Mouse (Mus musculus) layer of hippocampus, adult 18-20 months (tissue): ENCODE results near the gene Plxnd1. TPM values are rescaled to one million over a fixed set of nuclear protein-coding genes. Genes with fewer than 3 reads are reported as not detected.
A peak's percentile ranks its signal among the peaks of the same experiment; 100 is the strongest.

Experiments used
- DNase-seq, 2 experiments: peaks; one replicate each; pipeline ENCODE4 v3.0.0; 2022; ENCODE audit warnings: low spot score in 2 of 2
- total RNA-seq, 2 experiments: library from RNA; stranded (reverse); gene quantifications; 2 replicates each; pipeline ENCODE4 v1.2.3; 2021

Gene Plxnd1
- total RNA-seq, 2 experiments from 2014 or later = 22.0 to 23.0 TPM

DNA sequence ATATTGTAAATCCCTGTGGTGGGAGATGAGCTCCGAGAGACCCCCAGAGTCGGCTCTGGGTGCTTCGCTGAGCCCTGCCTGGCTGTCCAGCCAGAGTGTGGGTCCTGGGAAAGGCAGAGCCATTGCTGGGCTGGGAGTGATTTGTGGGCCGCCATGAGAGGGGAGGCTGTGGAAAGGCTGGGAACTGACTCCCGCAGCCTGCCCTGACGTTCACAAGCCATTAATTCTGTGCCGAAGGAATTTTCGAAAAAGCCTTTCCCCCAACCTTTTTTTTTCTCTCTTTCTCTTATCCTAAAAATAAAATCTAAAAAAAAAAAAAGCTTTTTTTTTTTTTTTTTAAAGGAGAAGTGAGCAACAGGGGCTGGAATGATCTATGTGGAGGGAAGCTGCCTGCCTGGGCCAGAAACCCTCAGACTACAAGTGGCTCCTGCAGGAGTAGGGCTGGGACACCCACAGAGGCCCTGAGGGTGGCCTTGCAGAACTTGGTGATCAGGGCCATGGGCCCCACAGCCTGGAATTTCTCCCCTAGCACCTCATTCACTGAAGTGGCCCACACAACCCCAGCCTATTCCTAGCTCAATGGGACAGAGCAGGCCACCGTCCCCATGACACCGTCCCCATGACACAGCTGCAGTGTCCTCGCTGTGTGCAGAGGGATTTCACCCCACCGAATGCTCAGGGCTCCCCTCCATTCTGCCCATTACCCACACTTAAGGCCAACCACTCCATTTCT lies 11.3 kb downstream of the Plxnd1 start:
- DNase-seq = no peak

DNA sequence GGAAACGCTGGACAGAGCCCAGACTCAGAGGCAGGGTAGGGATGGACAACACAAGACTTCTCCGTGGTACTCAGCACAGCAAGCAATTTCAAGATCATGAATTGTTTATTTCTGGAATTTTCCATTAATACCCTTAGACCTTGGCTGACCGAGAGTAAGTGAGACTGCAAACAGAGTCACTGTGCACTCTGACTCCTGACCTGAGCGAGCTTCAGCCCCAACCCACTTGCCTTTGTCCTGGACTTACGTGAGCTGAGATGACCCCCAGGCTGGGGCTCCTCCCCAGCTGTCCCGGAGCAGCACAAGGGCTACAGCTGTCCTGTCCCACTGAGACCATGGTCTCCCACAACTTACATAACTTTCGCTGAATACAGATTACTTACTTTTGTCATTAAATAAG lies 11.9 kb downstream of the Plxnd1 start:
- no peak for DNase-seq

DNA sequence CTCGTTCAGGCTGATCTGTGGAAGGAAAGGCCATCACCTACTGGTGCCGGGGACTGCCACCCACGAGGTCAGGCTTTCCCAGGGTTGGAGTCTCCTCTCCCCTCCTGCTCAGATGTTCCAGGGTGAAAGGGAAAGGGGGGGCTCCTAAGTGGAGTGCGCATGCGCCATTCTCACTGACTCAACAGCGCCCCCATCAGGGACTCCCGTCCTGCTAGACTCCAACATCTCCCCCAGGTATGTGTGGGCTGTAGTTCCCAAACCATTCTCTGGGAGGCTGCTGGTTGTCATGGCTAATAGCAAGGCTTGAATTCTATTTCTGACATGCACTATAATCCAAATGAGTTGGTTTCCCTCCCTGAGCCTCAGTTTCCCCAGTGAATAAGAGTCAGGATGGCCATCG lies 16.2 kb downstream of the Plxnd1 start:
- DNase-seq = no peak

DNA sequence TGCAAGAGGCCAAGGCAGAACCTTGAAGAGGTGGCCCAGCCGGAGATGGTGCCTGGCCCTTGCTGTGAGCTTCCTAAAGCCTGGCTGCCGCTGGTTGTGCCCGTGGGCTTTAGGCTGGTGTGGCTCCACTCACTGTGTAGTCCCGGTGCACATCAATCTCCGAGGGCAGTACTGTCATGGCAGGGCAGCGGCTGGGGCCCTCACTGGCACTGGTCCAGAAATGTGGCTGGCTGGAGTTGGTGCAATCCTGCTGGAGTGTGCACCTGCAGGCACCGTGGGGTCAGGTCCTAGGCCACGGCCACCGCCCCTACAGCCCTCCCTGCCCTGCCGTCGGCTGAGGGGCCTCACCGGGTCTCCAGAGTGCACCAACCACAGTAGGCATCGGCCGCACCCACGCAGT lies 17.0 kb downstream of the Plxnd1 start:
- DNase-seq = no peak

DNA sequence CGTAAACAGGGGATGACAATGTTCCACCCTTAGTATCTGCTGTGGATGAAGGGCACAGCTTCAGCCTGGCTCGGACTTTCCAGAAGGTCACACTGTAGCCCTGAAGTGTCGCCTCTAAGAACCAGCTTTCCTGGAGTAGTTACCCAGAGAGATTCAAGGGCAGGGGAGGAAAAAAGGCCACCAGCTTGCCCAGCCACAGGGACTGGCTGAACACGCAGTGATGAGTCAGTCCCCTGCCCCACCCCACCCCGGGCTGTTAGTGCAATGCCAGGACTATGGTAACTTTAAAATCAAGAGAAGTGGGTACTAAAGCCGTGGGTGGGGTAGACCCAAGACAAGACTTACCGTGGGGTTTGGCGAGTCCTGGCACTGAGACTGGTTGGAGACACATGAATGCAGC lies 19.2 kb downstream of the Plxnd1 start:
- no peak for DNase-seq

DNA sequence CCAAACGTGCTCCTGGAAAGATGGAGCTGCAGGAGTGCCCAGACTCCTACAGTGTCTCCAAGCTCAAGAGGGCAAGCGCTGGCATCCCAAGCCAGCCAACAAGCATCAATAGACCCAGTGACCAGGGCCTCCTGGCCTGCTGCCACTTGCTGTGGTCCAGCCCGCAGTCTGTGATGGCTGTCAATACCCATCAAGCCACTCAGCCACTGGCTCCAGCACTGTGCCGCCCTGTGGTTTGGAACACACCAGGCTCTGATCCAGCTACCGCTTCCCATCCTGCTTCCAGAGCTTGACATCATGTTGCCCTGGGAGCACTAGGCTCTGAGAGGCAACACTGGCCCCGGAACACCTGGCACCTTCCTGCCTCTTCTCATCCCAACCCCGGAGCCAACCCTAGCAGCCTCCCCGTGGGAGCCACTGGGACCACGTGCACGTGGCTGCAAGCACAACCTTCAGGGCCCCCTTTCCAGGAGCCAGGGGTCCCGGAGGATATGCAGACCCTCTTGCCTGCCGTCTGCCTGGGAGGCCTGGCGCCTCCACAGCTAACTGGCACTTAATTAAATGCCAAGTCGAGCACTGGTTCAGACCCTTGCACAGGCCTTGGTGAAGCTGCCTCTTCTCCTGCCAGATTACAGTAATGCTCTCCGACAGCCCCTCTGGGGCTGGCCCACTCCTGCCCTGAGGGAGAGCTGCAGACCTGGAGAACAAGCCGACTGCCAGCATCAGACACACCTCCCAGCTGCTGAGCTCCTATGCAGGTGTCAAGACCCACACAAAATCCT lies 20.7 kb downstream of the Plxnd1 start:
- peak in 1 of 2 experiments; percentile 62 for DNase-seq

DNA sequence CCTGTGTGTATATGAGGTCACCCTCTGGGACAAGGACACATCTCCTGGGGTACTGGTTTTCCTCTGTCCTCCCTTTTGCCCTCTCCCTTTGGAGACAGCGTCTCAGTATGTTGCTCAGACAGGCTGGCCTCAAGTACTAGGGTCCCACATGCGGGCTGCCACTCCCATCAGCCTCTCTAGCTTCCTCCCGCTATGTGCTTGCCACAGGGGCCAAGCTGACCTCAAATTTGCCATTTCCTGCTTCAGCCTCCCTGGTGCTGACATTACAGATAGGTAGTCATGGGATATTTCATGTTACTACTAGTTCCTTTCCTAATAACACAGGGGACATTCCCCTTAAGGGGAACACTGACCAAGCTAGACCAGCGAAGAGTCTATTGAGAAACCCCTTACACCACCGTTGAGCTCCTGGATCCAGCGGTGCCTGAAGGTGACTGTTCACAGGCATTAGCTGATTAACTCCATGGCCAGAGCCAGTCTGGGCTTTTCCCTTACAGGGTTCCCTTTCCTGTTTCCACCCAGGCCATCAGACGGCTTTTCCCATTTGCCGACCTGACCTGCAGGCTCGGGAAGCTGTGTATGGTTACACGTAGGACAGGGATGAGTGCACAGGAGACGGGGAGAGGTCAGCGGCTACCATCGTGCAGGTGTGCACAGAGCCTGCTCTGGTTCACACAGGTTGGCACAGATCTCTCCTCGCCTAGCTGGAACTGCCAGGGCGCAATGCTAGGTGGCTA lies 21.5 kb downstream of the Plxnd1 start:
- no peak for DNase-seq

DNA sequence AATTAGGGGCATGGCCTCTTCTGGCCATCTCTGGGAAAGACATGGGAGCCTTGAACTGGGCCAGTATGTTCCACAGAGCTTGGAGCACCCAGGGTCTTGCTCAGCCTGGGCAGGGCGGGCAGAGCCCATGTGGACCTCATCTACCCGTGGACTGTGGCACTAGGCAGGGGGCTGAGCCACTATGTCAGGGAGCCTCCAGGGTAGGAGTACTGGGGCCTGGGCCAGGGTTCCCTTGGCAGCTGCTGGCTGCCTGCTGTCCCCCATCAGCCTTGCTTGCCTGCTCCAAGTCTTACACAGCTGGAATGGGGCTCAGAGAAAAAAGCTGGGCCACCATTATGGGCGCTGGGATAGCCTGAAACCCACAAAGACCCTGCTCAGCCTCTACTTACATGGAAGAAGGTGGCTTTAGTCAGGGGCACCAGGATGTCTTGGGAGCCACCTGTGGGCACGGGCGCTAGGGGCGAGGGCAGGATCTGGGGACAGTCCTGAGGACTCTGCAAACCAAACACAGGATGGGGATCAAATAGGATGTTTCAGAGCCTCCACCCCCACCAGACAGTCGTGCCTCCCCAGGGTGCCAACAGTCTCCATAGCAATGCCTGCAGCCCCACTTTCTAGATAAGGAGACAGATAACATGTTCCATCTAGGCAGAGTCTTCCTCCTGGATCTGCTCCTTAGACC lies 22.6 kb downstream of the Plxnd1 start:
- DNase-seq = no peak

DNA sequence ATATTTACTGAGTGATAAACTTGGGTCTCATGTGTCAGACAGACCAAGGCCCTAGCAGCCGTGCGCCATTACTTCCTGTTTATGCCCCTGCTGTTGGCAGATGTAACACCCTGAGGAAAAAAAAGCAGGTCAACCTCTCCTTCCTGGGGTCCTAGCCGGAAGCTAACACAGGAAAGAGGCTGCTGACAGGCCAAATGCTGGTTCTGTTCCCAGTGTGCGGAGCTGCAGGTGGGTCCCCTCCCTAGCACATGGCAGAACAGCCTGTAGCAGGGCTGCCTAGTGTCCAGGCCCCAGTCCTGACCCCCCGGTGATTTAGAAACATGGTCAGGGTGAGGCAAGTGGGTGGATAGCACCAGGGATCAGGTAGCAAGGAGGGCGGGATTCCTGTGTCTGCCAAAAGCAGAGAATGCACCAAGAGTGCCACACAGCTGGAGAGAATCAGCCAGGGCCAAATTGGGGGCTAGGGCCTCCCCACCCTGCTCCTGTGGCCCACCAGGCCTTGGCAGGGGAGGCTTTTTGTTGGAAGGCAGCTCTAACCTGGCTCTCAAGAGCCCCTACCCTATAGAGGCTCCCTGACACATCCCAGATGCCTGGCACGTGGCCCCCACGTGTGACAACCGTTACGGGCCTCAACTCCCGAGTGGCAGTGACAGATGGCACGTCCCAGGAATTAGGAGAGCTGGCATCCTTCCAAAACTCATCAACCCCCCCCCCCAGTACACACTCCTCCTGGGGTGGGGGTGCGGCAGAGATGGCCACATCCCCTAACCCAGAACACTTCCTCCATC lies 23.3 kb downstream of the Plxnd1 start:
- no peak for DNase-seq

DNA sequence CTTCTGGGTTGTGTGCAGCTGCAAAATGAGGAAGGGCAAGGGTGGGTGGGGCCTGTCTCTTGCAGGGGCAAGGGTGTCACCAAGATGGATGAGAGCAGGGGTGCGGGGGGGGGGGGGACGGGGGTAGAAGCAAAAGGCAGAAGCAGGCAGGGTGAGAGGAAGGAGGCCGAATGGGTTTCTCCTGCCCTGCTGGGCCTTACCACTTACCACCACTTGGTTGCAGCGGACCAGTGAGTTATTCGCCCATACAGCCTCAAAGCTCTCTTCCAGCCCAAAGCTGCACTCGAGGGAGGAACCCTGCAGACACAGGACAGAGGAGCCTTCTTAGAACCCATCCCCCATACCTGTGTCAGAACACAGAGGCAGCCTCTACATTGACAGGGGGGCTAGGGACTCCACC lies 24.9 kb downstream of the Plxnd1 start:
- DNase-seq = no peak

DNA sequence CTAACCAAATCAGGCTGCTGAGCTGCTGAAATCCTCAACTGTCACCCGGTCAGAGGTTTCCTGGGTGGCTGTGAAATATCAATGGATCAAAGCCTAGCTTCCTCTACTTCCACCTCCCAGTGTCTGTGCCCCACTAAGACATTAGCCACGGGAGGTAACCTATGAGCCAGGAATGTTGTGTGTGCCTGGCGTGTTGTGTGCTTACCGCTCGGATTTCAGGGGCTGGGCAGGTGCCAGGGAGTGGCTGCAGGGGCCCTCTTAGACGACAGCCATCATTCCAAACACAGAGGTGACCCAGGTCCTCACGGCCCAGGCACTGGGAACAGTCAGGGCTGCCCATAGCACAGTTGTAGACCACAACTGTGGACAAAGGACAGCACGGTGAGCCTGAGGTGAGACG lies 25.7 kb downstream of the Plxnd1 start:
- DNase-seq = no peak

DNA sequence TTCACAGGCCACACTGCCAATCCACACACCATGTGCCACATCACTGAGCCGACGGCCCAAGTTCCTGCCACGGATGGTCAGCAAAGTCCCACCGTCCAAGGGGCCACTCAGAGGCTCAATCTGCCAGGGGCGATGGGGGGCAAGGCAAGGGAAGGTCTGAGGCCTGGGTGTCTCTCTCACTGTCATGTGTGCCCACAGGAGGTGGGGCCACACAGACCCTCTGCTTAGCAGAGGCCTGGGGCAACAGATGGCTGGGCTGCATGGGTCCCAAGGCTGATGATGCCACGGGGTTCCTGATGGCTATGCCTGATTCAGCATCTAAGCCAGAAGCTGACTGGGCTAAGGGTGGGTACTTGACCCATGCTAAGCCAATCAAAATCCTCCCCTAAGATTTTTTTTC lies 26.1 kb downstream of the Plxnd1 start:
- no peak for DNase-seq

DNA sequence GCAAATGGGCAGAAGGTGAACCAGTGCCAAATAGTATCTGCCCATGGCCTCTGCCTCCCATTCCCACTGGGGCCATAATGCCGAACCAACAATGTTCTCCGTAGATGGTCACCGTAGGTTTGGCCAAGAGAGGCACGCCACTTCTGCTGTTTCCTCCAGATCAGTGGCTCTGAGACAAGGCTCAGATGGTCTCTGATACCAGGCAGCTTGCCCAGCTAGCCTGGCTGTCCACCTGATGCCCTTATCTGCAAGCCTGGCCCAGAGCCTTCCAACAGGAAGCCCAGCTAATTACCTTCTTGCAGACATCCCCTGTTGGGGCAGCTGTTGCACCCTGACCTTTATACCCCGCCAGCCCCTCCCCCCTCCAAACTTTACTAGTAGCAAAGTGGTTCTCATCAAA lies 26.7 kb downstream of the Plxnd1 start:
- DNase-seq = no peak

DNA sequence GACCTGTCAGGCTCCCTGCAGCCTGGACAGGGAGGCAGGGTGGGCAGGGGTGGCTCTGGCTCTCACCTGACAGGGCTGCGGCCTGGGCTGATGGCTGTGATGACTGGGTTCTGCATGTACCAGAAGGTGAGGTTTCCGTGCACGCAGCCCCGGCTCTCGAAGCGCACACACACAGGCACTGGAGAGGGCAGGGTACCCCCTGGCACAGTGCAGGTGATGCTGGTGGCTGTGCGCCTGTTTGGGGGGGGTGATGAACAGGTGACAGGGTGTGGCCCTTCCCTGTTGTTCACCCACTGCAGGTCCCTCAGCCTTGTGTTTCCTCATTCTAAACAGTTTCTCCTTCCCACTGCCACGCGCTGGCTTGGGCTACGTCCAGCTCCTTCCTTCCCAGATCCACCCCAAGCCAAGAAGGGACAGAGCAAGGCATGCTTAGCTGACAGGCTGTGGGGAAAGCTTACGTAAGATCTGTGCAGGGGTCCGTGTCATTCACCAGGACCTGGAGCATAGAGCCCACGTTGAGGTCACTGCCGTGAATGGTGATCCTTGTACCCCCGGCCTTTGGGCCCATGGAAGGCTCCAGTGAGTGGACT lies 27.4 kb downstream of the Plxnd1 start:
- DNase-seq = no peak

DNA sequence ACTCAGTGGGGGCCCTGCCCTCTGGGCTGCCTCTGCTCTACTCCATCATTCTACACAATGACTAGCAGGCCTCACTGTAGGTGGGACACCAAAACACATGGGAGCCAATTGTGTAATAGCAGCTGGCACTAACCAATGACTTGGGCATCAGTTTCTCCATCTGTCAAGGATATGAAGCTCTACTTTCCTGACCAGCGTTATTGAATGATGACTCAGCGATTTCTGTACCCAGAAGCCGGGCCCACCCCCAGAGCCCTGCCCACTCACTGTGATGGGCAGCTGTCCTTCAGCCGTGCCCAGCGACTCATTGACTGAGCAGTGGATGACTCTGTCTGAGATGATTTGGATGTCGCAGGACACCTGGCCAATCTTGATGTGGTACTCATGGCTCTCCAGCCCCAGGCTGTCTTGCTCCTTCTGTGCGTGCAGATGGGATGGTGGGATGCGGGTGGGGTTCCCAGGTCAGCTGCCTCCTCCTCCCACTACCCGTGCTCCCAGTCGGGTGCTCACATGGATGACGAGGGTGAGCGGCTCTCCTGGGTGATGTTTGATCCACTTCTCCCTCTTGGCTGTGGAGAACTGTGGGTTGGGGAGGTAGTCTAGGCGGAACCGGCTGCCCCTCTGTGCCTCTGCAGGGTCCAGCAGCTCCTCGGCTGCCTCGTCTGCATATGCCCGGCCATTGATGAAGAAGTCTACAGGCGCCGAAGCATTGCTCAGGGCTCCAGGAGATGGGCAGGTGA lies 28.4 kb downstream of the Plxnd1 start:
- DNase-seq = no peak

DNA sequence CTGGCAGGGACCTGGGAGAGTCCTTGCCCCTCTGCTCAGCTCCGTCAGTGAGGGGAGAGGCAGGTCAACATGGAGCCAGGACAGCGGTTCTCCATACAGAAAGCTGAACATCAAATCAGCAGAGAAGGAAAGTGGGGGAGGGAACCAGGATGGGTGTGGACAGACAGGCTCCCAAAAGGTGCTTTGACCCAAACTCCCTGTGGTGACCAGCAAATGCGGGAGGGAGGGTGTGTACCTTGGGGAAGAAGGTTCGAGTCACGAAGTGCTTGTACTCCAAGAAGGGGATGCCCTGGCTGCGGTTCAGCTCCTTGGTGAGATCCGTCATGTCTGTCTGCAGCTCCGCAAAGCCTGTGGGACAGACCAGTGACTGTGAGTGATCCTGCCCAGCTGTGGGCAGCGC lies 31.1 kb downstream of the Plxnd1 start:
- no peak for DNase-seq

DNA sequence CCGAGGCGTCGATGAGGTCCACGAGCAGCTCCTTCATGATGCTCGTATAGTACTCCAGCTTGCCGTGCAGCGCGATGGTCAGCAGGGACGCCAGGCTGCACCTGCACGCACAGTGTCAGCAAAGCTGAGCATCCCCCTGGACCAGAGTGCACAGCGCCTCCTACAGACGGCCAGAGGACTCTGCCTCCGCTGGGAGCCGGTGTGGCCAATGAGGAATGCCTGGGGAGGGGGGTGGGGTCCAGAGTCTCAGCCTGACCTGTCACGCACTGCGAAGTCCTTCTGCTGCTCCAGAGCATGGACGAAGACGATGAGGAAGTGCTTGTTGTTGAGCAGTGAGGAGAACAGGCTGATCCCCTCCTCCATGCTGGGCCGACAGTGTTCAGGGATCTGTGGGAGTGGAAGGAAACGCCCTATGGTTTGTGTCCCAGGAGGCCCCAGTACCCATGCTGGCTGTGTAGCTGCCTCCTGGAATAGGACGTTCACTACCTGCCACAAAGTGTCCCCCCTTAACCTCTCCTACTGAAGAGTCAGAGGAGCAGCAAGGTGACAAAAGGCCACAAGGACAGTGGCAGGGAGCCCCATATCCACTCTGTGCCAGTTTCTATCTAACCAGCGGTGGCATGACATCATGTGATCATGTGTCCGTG lies 32.2 kb downstream of the Plxnd1 start:
- no peak for DNase-seq

DNA sequence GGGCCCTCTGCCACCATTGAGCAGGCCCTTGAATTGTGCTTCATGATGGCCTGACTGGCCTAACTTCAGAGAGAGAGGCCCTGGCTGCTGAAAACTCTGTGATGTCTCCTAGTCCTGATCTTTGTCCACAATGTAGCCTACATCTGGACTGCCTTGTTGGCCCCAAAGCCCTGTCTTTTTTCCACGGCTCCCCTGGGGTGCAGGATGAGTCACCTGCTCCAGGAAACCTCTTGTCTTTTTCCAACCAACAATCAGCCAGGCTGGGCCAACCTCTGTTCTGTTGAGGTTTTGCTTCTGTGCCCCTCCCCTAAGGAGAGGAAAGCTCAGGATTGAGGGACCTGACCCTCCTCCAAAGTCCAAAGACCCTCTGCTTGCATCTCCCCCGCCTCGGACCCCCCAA lies 33.1 kb downstream of the Plxnd1 start:
- DNase-seq = no peak

DNA sequence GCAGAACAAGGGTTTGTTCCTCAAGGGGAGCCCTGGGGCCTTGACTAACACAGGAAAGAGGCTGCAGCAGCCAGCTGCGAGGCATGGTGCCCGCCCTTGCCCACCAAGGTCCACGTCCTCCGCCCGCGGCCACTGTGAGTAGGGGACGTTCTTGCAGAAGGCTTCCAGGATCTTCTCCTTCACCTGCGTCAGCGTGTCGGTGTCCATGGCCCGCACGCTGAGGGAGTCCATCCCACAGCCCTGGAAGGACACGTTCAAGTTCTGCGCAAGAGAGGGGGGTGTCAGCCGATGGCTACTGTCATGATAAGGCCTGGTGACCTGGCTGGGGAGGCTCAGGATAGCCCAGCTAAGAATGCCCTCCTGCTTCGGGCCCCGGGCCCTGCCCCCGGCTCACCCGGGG lies 34.5 kb downstream of the Plxnd1 start:
- no peak for DNase-seq
